Mouse (Mus musculus): ENCODE measurements around the gene Ints13. TPM values are rescaled to one million over a fixed set of nuclear protein-coding genes. Genes with fewer than 3 reads are reported as not detected.

Ints13 gene
- total RNA-seq, 2 experiments from 2014 or later: 46.8 to 51.1 TPM

DNA sequence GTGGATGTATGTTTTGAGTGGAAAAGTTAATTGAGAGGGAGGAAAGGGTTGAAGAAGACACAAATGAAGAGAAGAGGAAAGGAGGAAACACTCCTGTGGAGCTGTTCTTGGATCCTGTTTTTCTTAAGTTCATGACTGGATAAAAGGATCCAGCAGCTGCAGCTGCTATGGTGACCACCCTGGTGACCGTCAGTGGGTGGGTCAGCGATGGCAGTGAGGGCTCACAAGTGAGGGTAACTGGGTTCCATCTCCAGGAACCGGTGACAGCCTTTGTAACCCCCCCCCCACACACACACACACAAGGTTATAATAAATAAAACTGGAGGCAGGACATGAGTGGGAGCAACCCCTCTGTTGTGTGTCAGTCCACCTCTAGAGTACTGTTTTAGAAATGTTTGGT is 74.8 kb downstream of the Ints13 start:
- no peak for TF ChIP-seq CTCF (conservative IDR thresholded peaks at IDR 0.05)
- DNase-seq (ENCODE audit: low spot score in 2 of 2): no peak
- no peak overlapping the region for H3K27ac ChIP-seq
- peak overlapping the region; percentile 63 for H3K4me3 ChIP-seq

- Histone ChIP-seq H3K27ac (peak within 1 kb of the TSS; percentile 91), H3K4me3 (peak within 1 kb of the TSS; percentile 63)
- DNase-seq (ENCODE audit: low spot score in 2 of 2): peak; percentile 74 to 80
- TF ChIP-seq CTCF (conservative IDR thresholded peaks at IDR 0.05): peak; percentile 48
These were observed 75.5 kb downstream of the Ints13 start, which contains the start of gene Itpr2 for GRCm38 (mm10) chr6:146501866-146502804. Gene Itpr2, minus strand, starts transcription at chr6:146502223.

DNA sequence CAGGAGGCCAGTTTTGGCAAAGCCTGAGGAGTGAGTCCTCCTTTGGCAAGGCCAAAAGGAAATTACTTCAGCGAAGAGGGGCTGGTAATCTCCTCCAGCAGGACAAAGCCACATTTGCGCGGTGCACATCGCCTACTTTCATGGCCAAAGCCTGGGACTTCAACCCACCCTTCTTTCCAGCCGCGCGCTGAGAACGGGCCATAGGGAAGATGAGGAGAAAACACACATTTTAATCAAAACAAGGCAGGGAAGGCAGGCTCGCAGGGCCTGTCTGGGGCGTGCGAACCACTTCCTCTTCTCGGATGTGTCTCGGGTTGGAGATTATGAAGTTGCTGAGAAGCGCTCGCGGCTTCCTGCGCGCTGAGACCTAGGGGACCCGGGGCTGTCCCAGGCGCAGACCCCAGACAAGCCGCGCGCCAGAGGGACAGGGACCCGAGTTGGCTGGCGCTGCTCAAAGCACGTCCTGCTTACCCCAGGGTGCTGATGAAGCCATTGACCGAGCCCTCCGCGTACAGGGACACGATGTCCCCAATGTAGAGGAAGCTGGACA is 76.2 kb downstream of the Ints13 start:
- peak overlapping the region; percentile 91 for H3K27ac ChIP-seq
- no peak for TF ChIP-seq CTCF (conservative IDR thresholded peaks at IDR 0.05)
- peak overlapping the region; percentile 63 for H3K4me3 ChIP-seq
- DNase-seq (ENCODE audit: low spot score in 2 of 2): no peak

GRCm38 (mm10) chr6:146500771-146501170 is 76.9 kb downstream of the Ints13 start:
- TF ChIP-seq CTCF (conservative IDR thresholded peaks at IDR 0.05): no peak
- Histone ChIP-seq H3K4me3 (peak overlapping the region; percentile 63), H3K27ac (peak overlapping the region; percentile 91)
- DNase-seq (ENCODE audit: low spot score in 2 of 2): no peak

- Histone ChIP-seq H3K4me3 (peak overlapping the region; percentile 63), H3K27ac (peak overlapping the region; percentile 91)
- no peak for DNase-seq (ENCODE audit: low spot score in 2 of 2)
- TF ChIP-seq CTCF (conservative IDR thresholded peaks at IDR 0.05): no peak
These were observed 77.4 kb downstream of the Ints13 start for GRCm38 (mm10) chr6:146500206-146500605.

Other genes with a start within 250 kb of the Ints13 start
- gene Itpr2, start 75.6 kb downstream of the Ints13 start, total RNA-seq (2021): 10 to 100 TPM; 15.6 to 22.1 TPM
- 100 to 1,000 TPM; 103 to 109 TPM for gene Fgfr1op2, start 632 bp downstream of the Ints13 start, total RNA-seq (2021)
- 10 to 100 TPM; 42.8 to 44.7 TPM for gene Med21, start 64.7 kb upstream of the Ints13 start, total RNA-seq (2021)
- gene Tm7sf3, start 65.0 kb upstream of the Ints13 start, total RNA-seq (2021): 10 to 100 TPM; 40.3 to 43.3 TPM
- 10 to 100 TPM; 21.1 to 22.5 TPM for gene Stk38l, start 147.2 kb upstream of the Ints13 start, total RNA-seq (2021)
- gene Arntl2, start 218.2 kb upstream of the Ints13 start, total RNA-seq (2021): 10 to 100 TPM in 1 of 2 experiments, 1 to 10 TPM in 1; 9.0 to 10.4 TPM

Measured in layer of hippocampus, adult 2 months (tissue).